Mouse (Mus musculus): Measurements from ENCODE around the gene Stox1. TPM values are rescaled to one million over a fixed set of nuclear protein-coding genes. Genes with fewer than 3 reads are reported as not detected.
"Not testable (repeated sequence)": the region's sequence is repeated elsewhere in the genome, so short reads cannot be mapped to it uniquely, and the experiment has no call there.

The Stox1 gene
- 0.99 and 1.0 TPM in 2 replicates for polyA plus RNA-seq (2012; rRNA removed)

GRCm38 (mm10) chr10:62725771-62726687 lies at the start of gene Stox1:
Stox1 (minus strand) TSS chr10:62726128.
- peak; percentile 38 for DNase-seq
- Histone ChIP-seq H3K4me3 (replicated peaks; ENCODE audit: extremely low read depth, low read depth, low read length) (peak within 1 kb of the TSS; percentile 61), H3K4me1 (ENCODE audit: control insufficient read depth, insufficient read depth, low read length) (peaks cover 2% of the 10 kb centered on the region; the same call in 1 of the 2 replicates)
- TF ChIP-seq CTCF (IDR thresholded peaks at IDR 0.05; ENCODE audit: insufficient read depth, low read length) (no peak), POLR2A (IDR thresholded peaks at IDR 0.05; ENCODE audit: borderline replicate concordance, extremely low read depth, low read depth, low read length) (no peak)
- 3% methylated on average over 77 of the region's 85 CpGs for WGBS

DNA sequence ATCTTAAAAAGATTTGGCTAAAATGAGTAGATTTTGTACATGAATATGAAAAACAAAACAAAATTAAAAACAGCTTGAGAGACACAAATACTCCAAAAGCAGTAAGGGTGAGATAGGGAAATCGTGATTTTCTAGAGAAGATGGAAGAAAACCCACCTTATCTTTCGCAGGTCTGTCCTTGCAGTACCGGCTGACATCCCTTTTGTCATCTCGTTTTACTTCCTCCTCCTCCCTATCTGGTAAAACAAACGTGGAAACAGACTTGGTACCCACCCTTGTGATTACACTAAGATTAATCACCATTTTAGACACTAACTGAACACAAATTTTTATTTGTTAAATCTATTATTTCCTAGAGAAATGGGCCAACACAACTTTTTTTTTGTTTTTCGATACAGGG lies 24.9 kb upstream of the Stox1 start:
- TF ChIP-seq POLR2A (IDR thresholded peaks at IDR 0.05; ENCODE audit: borderline replicate concordance, extremely low read depth, low read depth, low read length) (no peak), CTCF (IDR thresholded peaks at IDR 0.05; ENCODE audit: insufficient read depth, low read length) (no peak)
- WGBS = 70% methylated on average over 6 of the region's 6 CpGs
- H3K4me3 ChIP-seq (replicated peaks; ENCODE audit: extremely low read depth, low read depth, low read length) = no peak overlapping the region
- no peaks in the 10 kb centered on the region for H3K4me1 ChIP-seq (ENCODE audit: control insufficient read depth, insufficient read depth, low read length)
- DNase-seq = no peak

GRCm38 (mm10) chr10:62739961-62740737 lies 14.2 kb upstream of the Stox1 start:
- no peaks in the 10 kb centered on the region for H3K4me1 ChIP-seq (ENCODE audit: control insufficient read depth, insufficient read depth, low read length)
- 62% methylated on average over 4 of the region's 4 CpGs for WGBS
- TF ChIP-seq CTCF (IDR thresholded peaks at IDR 0.05; ENCODE audit: insufficient read depth, low read length) (no peak), POLR2A (IDR thresholded peaks at IDR 0.05; ENCODE audit: borderline replicate concordance, extremely low read depth, low read depth, low read length) (no peak)
- DNase-seq = no peak
- no peak overlapping the region for H3K4me3 ChIP-seq (replicated peaks; ENCODE audit: extremely low read depth, low read depth, low read length)

DNA sequence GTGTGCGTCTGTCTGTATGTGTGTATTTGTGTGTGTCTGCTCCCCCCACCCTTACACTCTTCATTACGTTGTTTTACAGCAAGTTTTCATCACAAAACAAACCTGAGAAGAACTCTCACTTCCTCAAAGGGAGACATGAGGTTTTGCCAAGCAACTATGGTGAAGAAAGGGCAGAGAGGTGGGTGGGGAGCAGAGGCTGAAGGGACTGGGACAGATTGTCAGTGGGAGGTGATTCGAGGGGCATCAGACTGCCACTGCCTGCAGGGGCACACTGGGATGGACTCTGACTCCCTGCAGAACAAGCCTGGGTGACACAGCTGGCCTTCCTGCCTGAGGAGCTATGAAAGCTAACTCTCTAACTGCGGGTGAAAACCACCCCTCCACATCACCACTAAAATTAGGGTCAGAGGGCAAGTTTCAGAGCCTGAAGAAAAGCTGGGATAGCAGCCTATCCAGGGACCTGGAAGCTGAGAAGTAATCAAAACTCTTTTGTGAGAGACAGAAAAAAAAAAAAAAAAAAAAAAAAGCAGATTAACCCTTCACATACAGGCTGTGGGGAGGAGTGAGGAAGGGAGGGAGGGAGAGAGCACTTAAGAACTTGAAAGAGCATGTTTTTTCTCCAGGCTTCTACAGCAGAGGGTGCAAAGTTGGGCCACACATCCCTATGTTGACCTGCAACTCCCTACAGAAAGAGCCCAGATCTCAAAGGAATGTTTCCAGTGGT lies 11.2 kb upstream of the Stox1 start:
- 43% methylated on average over 4 of the region's 4 CpGs for WGBS
- no peak overlapping the region for H3K4me3 ChIP-seq (replicated peaks; ENCODE audit: extremely low read depth, low read depth, low read length)
- H3K4me1 ChIP-seq (ENCODE audit: control insufficient read depth, insufficient read depth, low read length) = no peaks in the 10 kb centered on the region
- DNase-seq = no peak
- TF ChIP-seq POLR2A (IDR thresholded peaks at IDR 0.05; ENCODE audit: borderline replicate concordance, extremely low read depth, low read depth, low read length) (no peak), CTCF (IDR thresholded peaks at IDR 0.05; ENCODE audit: insufficient read depth, low read length) (no peak)

- no peak overlapping the region for H3K4me3 ChIP-seq (replicated peaks; ENCODE audit: extremely low read depth, low read depth, low read length)
- TF ChIP-seq POLR2A (IDR thresholded peaks at IDR 0.05; ENCODE audit: borderline replicate concordance, extremely low read depth, low read depth, low read length) (no peak), CTCF (IDR thresholded peaks at IDR 0.05; ENCODE audit: insufficient read depth, low read length) (no peak)
- WGBS = 69% methylated on average over 10 of the region's 10 CpGs
- H3K4me1 ChIP-seq (ENCODE audit: control insufficient read depth, insufficient read depth, low read length) = peaks cover 2% of the 10 kb centered on the region; the same call in 1 of the 2 replicates
- no peak for DNase-seq
These were observed 4.9 kb upstream of the Stox1 start for GRCm38 (mm10) chr10:62730826-62731225.

DNA sequence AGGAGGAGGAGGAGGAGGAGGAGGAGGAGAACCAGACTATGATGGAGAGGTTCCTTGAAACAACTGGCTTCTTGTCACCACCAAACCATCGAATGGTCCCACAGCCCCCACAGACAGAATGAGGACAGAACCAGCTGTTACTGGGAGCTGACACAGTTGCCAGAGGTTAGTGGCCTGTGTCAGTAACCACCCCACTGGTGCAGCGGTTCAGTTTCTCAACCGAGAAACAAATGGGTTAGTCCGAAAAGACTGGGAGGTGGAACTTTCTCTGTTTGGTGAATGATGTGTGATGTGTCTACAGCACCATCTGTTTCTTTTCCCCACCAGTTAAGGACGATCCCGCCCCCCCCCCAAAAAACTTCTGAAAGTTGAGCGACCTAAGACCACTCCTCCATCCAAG lies 992 bp downstream of the Stox1 start:
- TF ChIP-seq CTCF (IDR thresholded peaks at IDR 0.05; ENCODE audit: insufficient read depth, low read length) = no peak
- TF ChIP-seq POLR2A (IDR thresholded peaks at IDR 0.05; ENCODE audit: borderline replicate concordance, extremely low read depth, low read depth, low read length) = no peak
- no peak overlapping the region for H3K4me3 ChIP-seq (replicated peaks; ENCODE audit: extremely low read depth, low read depth, low read length)
- WGBS = 15% methylated on average over 7 of the region's 7 CpGs
- peaks cover 2% of the 10 kb centered on the region; the same call in 1 of the 2 replicates for H3K4me1 ChIP-seq (ENCODE audit: control insufficient read depth, insufficient read depth, low read length)
- no peak for DNase-seq

DNA sequence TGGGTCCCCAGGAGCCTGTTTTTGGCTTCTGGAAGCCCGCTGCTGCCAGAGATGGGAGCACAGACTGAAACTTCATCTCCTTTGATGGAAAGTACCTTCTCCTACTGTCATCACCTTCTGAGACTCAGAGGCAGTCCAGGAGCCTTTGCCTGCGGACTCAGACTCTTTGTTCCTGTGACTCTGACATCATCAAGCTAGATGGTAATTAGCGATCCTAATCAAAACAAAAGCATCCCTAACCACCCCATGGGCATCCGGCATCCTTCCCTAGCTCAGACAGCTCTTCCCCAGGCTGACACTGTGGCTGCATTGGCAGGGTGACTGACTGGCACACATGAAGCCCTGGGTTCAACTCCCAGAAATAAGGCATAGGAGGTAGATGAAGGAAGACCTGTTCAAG lies 3.2 kb downstream of the Stox1 start:
- 37% methylated on average over 4 of the region's 4 CpGs for WGBS
- H3K4me3 ChIP-seq (replicated peaks; ENCODE audit: extremely low read depth, low read depth, low read length) = no peak overlapping the region
- no peak for TF ChIP-seq POLR2A (IDR thresholded peaks at IDR 0.05; ENCODE audit: borderline replicate concordance, extremely low read depth, low read depth, low read length)
- TF ChIP-seq CTCF (IDR thresholded peaks at IDR 0.05; ENCODE audit: insufficient read depth, low read length) = no peak
- H3K4me1 ChIP-seq (ENCODE audit: control insufficient read depth, insufficient read depth, low read length) = peaks cover 2% of the 10 kb centered on the region; the same call in 1 of the 2 replicates
- no peak for DNase-seq

DNA sequence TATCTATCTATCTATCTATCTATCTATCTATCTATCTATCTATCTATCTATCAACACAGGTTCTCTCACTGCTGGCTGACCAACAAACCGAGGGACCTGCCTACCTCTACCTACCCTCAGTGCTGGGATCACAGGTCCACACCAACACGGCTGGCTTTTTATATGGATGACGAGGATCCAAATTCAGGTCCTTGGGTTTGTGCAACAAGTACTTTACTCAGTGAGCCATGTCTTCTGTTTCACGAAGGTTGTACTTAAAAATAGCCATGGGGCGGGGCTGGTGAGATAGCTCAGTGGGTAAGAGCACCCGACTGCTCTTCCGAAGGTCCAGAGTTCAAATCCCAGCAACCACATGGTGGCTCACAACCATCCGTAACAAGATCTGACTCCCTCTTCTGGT lies 5.4 kb downstream of the Stox1 start:
- H3K4me1 ChIP-seq (ENCODE audit: control insufficient read depth, insufficient read depth, low read length); DNase-seq; H3K4me3 ChIP-seq (replicated peaks; ENCODE audit: extremely low read depth, low read depth, low read length): not testable (repeated sequence)
- WGBS = 84% methylated on average over 8 of the region's 8 CpGs

- no peak for DNase-seq
- H3K4me1 ChIP-seq (ENCODE audit: control insufficient read depth, insufficient read depth, low read length) = no peaks in the 10 kb centered on the region
- no peak overlapping the region for H3K4me3 ChIP-seq (replicated peaks; ENCODE audit: extremely low read depth, low read depth, low read length)
- WGBS = 63% methylated on average over 10 of the region's 10 CpGs
- no peak for TF ChIP-seq CTCF (IDR thresholded peaks at IDR 0.05; ENCODE audit: insufficient read depth, low read length)
- TF ChIP-seq POLR2A (IDR thresholded peaks at IDR 0.05; ENCODE audit: borderline replicate concordance, extremely low read depth, low read depth, low read length) = no peak
These were observed 12.5 kb downstream of the Stox1 start for GRCm38 (mm10) chr10:62713457-62713856.

Data from lung, adult 2 months (tissue).